Mouse (Mus musculus): ENCODE data around the gene Olfr732. TPM values are rescaled to one million over a fixed set of nuclear protein-coding genes. Genes with fewer than 3 reads are reported as not detected.

Gene Olfr732
- not detected in 2 replicates for polyA plus RNA-seq (2016; fragmentation: Nextera tagmentation; extraction: Ambion mirVana)

DNA sequence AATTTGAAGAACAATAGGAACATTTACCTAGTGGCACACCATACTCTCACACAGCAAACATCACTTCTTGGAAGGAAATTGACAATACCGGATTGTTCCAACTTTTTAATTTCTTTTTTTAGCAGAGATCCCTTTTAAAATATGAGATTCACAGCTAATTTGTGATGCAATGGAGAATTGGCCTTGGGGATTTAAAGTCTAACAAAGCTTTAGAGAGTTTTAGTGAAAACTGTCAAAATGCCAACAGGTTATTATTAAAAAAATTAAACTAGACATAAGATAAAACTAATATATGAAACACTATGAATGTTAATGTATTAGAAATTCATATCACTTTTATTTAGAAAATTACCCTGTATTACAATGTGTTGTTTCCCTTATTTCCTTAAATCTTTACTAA lies at the start of gene Olfr732:
Olfr732 (minus strand) TSS at position 101 of the 400 bp plus-strand sequence.
- no peak within 1 kb of the TSS for H3K9ac ChIP-seq
- WGBS = 94% methylated on average over 1 of the region's 1 CpGs
- ATAC-seq (ENCODE audit: low FRiP score) = no peak

GRCm38 (mm10) chr14:50326661-50327060 lies 42.7 kb upstream of the Olfr732 start, which contains the start of gene Olfr734:
Olfr734 (minus strand) TSS chr14:50326761.
- Histone ChIP-seq H3K27me3 (no peaks in the 10 kb centered on the region), H3K4me3 (no peak within 1 kb of the TSS), H3K4me2 (replicated peaks) (no peak within 1 kb of the TSS), H3K9me3 (replicated peaks) (no peaks in the 10 kb centered on the region), H3K9ac (no peak within 1 kb of the TSS), H3K36me3 (no peaks in the 10 kb centered on the region), H3K27ac (no peak within 1 kb of the TSS), H3K4me1 (no peaks in the 10 kb centered on the region)
- WGBS = 80% methylated on average over 1 of the region's 1 CpGs
- no peak for ATAC-seq (ENCODE audit: low FRiP score)

More for the DNA sequence above, at the start of gene Olfr732:
- no peak within 1 kb of the TSS for H3K4me2 ChIP-seq (replicated peaks)
- no peaks in the 10 kb centered on the region for H3K9me3 ChIP-seq (replicated peaks)
- H3K27me3 ChIP-seq = no peaks in the 10 kb centered on the region
- H3K36me3 ChIP-seq = no peaks in the 10 kb centered on the region
- H3K4me3 ChIP-seq = no peak within 1 kb of the TSS
- H3K4me1 ChIP-seq = no peaks in the 10 kb centered on the region
- no peak within 1 kb of the TSS for H3K27ac ChIP-seq

GRCm38 (mm10) chr14:50301422-50301821 lies 17.4 kb upstream of the Olfr732 start, which contains the start of gene Olfr733:
Olfr733 (minus strand) TSS chr14:50301522.
- Histone ChIP-seq H3K4me2 (replicated peaks) (no peak within 1 kb of the TSS), H3K4me3 (no peak within 1 kb of the TSS), H3K36me3 (no peaks in the 10 kb centered on the region), H3K4me1 (no peaks in the 10 kb centered on the region), H3K9ac (no peak within 1 kb of the TSS), H3K27me3 (no peaks in the 10 kb centered on the region), H3K9me3 (replicated peaks) (no peaks in the 10 kb centered on the region), H3K27ac (no peak within 1 kb of the TSS)
- ATAC-seq (ENCODE audit: low FRiP score) = no peak

- WGBS = 87% methylated on average over 4 of the region's 4 CpGs
- Histone ChIP-seq H3K27ac (no peak within 1 kb of the TSS), H3K9me3 (replicated peaks) (no peaks in the 10 kb centered on the region), H3K4me3 (no peak within 1 kb of the TSS), H3K9ac (no peak within 1 kb of the TSS), H3K27me3 (no peaks in the 10 kb centered on the region), H3K36me3 (no peaks in the 10 kb centered on the region), H3K4me1 (no peaks in the 10 kb centered on the region), H3K4me2 (replicated peaks) (no peak within 1 kb of the TSS)
- ATAC-seq (ENCODE audit: low FRiP score) = no peak
Observed at GRCm38 (mm10) chr14:50241766-50242165, 42.2 kb downstream of the Olfr732 start, which contains the start of gene Olfr731. Olfr731 (minus strand) TSS chr14:50241866.

Other genes with a start within 250 kb of the Olfr732 start
- gene Olfr725, start 243.8 kb downstream of the Olfr732 start, polyA plus RNA-seq (2016; fragmentation: Nextera tagmentation; extraction: Ambion mirVana) = not detected in 2 replicates
- not detected in 2 replicates for gene Olfr726, start 193.3 kb downstream of the Olfr732 start, polyA plus RNA-seq (2016; fragmentation: Nextera tagmentation; extraction: Ambion mirVana)
- not detected in 2 replicates for gene Olfr727, start 161.0 kb downstream of the Olfr732 start, polyA plus RNA-seq (2016; fragmentation: Nextera tagmentation; extraction: Ambion mirVana)
- gene Olfr728, start 141.5 kb downstream of the Olfr732 start, polyA plus RNA-seq (2016; fragmentation: Nextera tagmentation; extraction: Ambion mirVana) = not detected in 2 replicates
- not detected in 2 replicates for gene Olfr729, start 131.3 kb downstream of the Olfr732 start, polyA plus RNA-seq (2016; fragmentation: Nextera tagmentation; extraction: Ambion mirVana)
- gene Olfr730, start 96.0 kb downstream of the Olfr732 start, polyA plus RNA-seq (2016; fragmentation: Nextera tagmentation; extraction: Ambion mirVana) = not detected in 2 replicates
- not detected in 2 replicates for gene Olfr731, start 42.3 kb downstream of the Olfr732 start, polyA plus RNA-seq (2016; fragmentation: Nextera tagmentation; extraction: Ambion mirVana)
- gene Olfr733, start 17.3 kb upstream of the Olfr732 start, polyA plus RNA-seq (2016; fragmentation: Nextera tagmentation; extraction: Ambion mirVana) = not detected in 2 replicates
- gene Olfr734, start 42.6 kb upstream of the Olfr732 start, polyA plus RNA-seq (2016; fragmentation: Nextera tagmentation; extraction: Ambion mirVana) = not detected in 2 replicates
- not detected in 2 replicates for gene Olfr735, start 64.7 kb upstream of the Olfr732 start, polyA plus RNA-seq (2016; fragmentation: Nextera tagmentation; extraction: Ambion mirVana)
- gene Tlr11, start 73.7 kb upstream of the Olfr732 start, polyA plus RNA-seq (2016; fragmentation: Nextera tagmentation; extraction: Ambion mirVana) = not detected in 2 replicates
- not detected in 2 replicates for gene Olfr736, start 97.0 kb upstream of the Olfr732 start, polyA plus RNA-seq (2016; fragmentation: Nextera tagmentation; extraction: Ambion mirVana)
- gene Olfr738, start 123.4 kb upstream of the Olfr732 start, polyA plus RNA-seq (2016; fragmentation: Nextera tagmentation; extraction: Ambion mirVana) = not detected in 2 replicates
- gene Olfr739, start 134.4 kb upstream of the Olfr732 start, polyA plus RNA-seq (2016; fragmentation: Nextera tagmentation; extraction: Ambion mirVana) = not detected in 2 replicates
- not detected in 2 replicates for gene Olfr740, start 161.3 kb upstream of the Olfr732 start, polyA plus RNA-seq (2016; fragmentation: Nextera tagmentation; extraction: Ambion mirVana)
- not detected in 2 replicates for gene Olfr741, start 188.5 kb upstream of the Olfr732 start, polyA plus RNA-seq (2016; fragmentation: Nextera tagmentation; extraction: Ambion mirVana)
- gene Olfr742, start 219.4 kb upstream of the Olfr732 start, polyA plus RNA-seq (2016; fragmentation: Nextera tagmentation; extraction: Ambion mirVana) = not detected in 2 replicates
- gene Olfr743, start 237.6 kb upstream of the Olfr732 start, polyA plus RNA-seq (2016; fragmentation: Nextera tagmentation; extraction: Ambion mirVana) = not detected in 2 replicates